Mouse (Mus musculus): ENCODE measurements at regions not wholly inside any gene's neighbourhood (a gene's known extent, or its start where the extent isn't known, plus 50 kb on each side); places are given as distances from the start of the nearest gene placed in this dataset.

DNA sequence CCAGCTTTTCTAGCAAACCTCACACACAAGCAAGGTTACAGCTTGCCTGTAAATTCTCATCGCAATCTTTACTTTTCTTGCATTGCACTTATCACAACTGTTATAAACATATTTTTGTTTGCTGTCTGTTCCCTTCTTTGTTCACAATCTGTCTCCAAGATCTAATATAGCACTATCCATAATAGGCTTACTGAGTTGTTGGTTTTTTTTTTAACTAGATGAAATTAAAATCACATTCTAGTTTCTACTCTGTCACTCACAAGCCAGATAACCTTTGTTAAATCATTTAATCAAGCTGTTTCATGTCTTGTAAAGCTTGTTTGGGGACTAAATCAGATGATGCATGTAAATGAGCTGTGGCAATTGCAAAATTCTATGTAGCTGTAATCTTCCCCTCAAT lies 180.1 kb upstream of the Gm10306 start:
- TF ChIP-seq NRF1 (IDR thresholded peaks at IDR 0.05; ENCODE audit: low read depth, low read length) = no peak
- no peak for TF ChIP-seq ZNF384 (IDR thresholded peaks at IDR 0.05; ENCODE audit: low read depth, low read length)
- TF ChIP-seq CHD2 (IDR thresholded peaks at IDR 0.05; ENCODE audit: low read length) = no peak
- no peak for TF ChIP-seq BHLHE40 (IDR thresholded peaks at IDR 0.05; ENCODE audit: low read depth, low read length)
- TF ChIP-seq CTCF (conservative IDR thresholded peaks at IDR 0.05 in 1 of 2, IDR thresholded peaks at IDR 0.05 in 1 of 2; ENCODE audit: low read depth in 2 of 2, low read length in 2 of 2) = no peak
- no peak for TF ChIP-seq SMC3 (IDR thresholded peaks at IDR 0.05; ENCODE audit: low read depth, low read length)
- TF ChIP-seq KAT2A (IDR thresholded peaks at IDR 0.05; ENCODE audit: insufficient replicate concordance, low read length) = no peak
- no peak for TF ChIP-seq JUND (conservative IDR thresholded peaks at IDR 0.05; ENCODE audit: low read depth, low read length)
- no peak for TF ChIP-seq RCOR1 (conservative IDR thresholded peaks at IDR 0.05; ENCODE audit: low read depth, low read length)
- no peak for TF ChIP-seq USF2 (conservative IDR thresholded peaks at IDR 0.05; ENCODE audit: low read depth, low read length)
- no peak for TF ChIP-seq MYC (IDR thresholded peaks at IDR 0.05; ENCODE audit: low read depth, low read length)
- TF ChIP-seq POLR2A (IDR thresholded peaks at IDR 0.05; ENCODE audit: low read depth, low read length) = no peak
